Mouse (Mus musculus): ENCODE measurements around the gene Capsl. TPM values are rescaled to one million over a fixed set of nuclear protein-coding genes. Genes with fewer than 3 reads are reported as not detected.

Capsl gene
- total RNA-seq (2021): 1 to 10 TPM; 1.8 to 2.1 TPM

- intact Hi-C loops (cut with DNase I): no loop called here
- peak; percentile 45 to 62 for DNase-seq (ENCODE audit: low spot score in 2 of 2)
These were observed at the start of gene Capsl for GRCm38 (mm10) chr15:9435534-9436180. Gene Capsl, plus strand, starts transcription at chr15:9436028.

DNA sequence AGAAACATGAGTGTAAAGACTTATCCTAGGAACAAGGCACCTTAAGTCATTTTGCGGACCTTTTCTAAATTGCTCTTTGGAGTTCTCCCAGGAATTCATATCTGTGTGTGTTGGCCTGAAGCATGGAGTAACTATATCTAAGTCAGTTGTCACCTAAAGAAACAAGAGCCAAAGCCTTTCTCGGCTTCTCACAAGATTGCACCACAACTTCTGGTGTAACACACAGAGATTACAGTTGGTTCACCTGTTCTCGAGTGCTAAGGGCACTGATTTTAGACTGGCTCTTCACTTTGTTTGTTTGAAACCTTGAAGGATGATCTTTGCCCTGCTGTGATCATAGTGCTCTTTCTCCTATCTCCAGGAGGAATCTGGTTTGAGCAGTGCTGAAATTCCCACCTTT, 26.4 kb upstream of the Capsl start:
- intact Hi-C loops (cut with DNase I): no loop called here
- DNase-seq (ENCODE audit: low spot score in 2 of 2): no peak

DNA sequence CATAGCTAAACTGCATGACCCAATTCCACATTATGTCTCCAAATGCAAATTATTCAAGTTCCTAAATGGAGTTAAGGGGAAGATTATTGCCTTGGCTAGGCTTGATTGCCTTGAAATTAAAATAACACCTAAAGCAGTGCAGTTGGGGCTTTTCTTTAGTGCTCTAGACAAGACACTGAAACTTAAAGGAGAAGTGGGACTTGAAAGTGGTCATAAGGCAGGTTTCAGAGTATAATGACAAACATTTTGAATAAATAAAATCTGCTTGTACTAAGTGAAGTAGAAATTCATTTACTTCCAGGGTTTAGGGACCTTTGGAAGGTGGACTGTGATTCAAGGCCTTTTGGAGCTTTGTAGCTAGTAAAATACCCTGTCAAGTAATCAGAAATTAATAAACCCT, 14.7 kb upstream of the Capsl start:
- intact Hi-C loops (cut with DNase I): no loop called here
- DNase-seq (ENCODE audit: low spot score in 2 of 2): no peak

DNA sequence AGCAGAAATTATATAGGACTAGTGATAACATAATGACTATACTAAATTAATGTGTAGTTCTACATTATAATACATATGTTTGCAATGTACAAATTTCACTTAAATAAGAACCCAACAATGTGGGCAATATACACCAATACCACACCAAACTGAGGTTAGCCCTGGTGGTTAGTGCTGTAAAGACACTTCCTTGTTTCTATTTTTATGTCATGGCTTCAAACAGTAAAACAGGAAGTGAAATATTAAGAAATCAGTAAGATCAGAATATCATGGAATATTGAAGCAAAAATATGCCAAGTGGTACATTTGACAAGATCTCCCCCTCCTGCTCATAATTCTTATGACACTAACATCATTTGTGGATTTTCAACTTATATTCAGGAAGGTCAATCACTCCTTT, 8.0 kb upstream of the Capsl start:
- DNase-seq (ENCODE audit: low spot score in 2 of 2): no peak
- intact Hi-C loops (cut with DNase I): no loop called here

DNA sequence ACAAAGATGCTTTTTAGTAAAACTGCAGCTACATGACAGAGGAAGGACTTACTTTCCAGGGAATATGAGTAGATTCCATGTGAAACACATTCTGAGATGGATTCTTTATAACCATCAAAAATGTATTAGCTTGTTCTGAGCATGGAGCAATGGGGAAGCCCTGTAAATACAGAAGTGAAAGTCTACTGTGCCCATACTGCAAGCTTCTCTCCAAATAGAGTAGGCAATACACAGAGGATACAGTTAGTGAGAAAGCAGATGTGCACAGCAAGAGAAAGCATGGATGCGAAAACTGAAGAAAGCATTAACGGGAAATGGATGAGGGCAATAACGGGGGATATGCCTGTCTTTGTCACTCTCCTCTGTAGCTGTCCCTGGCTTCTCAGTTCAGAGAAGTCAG, 6.0 kb upstream of the Capsl start:
- intact Hi-C loops (cut with DNase I): no loop called here
- no peak for DNase-seq (ENCODE audit: low spot score in 2 of 2)

- intact Hi-C loops (cut with DNase I): loop anchor here (5.0 to 10.0 kb wide), 4 partner anchors 153 to 1443 kb away; partner anchors contain the start of gene Spef2
These were observed 16.2 kb downstream of the Capsl start for GRCm38 (mm10) chr15:9451999-9452398.

DNA sequence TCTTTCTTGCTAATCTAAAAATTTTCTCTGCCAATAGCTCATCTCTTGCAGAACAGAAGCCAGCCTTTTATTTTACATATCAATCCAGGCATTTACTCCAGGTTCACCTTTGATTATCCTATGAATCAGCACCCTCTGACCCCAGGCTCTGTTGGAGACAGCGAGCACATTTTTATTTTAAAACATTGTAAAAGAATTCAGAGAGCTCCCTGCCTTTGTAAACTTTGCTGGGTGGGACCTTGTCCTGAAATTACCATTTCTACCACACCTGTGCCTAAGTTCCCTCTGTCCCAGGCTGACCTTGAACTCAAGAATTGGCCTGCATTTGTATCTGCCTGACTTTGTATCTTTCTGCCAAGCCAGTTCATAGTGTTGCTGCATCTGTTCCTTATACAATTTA, 17.0 kb downstream of the Capsl start:
- DNase-seq (ENCODE audit: low spot score in 2 of 2): no peak
- intact Hi-C loops (cut with DNase I): loop anchor here (5.0 to 10.0 kb wide), 4 partner anchors 152 to 1442 kb away; partner anchors contain the start of gene Spef2

More at GRCm38 (mm10) chr15:9451999-9452398, 16.2 kb downstream of the Capsl start:
- DNase-seq (ENCODE audit: low spot score in 2 of 2): no peak

DNA sequence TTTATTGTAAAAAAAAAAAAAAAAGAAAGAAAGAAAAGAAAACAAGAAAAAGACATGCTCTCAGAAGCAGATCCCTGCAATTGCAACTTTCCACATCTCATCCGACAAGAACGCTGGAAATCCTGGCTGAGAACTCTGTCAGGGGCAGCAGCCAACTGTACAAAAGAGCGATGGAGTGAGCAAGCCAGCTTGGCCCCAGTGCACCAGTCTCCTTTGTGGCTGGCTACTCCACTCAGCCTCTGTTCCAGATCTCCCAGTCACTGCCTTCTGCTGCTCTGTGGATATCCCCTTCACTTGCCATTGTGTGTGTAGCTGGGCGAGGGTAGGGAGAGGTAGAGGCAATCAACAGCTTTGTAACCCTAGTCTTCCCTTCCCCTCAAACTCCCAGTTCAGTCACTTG, 18.4 kb downstream of the Capsl start:
- intact Hi-C loops (cut with DNase I): loop anchor here (2.0 to 10.0 kb wide), 5 partner anchors 151 to 1441 kb away; partner anchors contain the start of gene Spef2
- DNase-seq (ENCODE audit: low spot score in 2 of 2): no peak

GRCm38 (mm10) chr15:9455241-9455640, 19.4 kb downstream of the Capsl start:
- intact Hi-C loops (cut with DNase I): loop anchor here (2.0 to 10.0 kb wide), 4 partner anchors 150 to 1440 kb away; no protein-coding TSS in a partner anchor
- peak; percentile 13 to 26 for DNase-seq (ENCODE audit: low spot score in 2 of 2)

GRCm38 (mm10) chr15:9463521-9464027, 27.7 kb downstream of the Capsl start:
- no peak for DNase-seq (ENCODE audit: low spot score in 2 of 2)
- intact Hi-C loops (cut with DNase I): no loop called here

- no peak for DNase-seq (ENCODE audit: low spot score in 2 of 2)
- intact Hi-C loops (cut with DNase I): no loop called here
These were observed 28.2 kb downstream of the Capsl start for GRCm38 (mm10) chr15:9464039-9464438.

GRCm38 (mm10) chr15:9471053-9471685, 35.3 kb downstream of the Capsl start:
- intact Hi-C loops (cut with DNase I): no loop called here
- DNase-seq (ENCODE audit: low spot score in 2 of 2): no peak

- no peak for DNase-seq (ENCODE audit: low spot score in 2 of 2)
- intact Hi-C loops (cut with DNase I): no loop called here
These were observed 36.3 kb downstream of the Capsl start for GRCm38 (mm10) chr15:9472167-9472566.

DNA sequence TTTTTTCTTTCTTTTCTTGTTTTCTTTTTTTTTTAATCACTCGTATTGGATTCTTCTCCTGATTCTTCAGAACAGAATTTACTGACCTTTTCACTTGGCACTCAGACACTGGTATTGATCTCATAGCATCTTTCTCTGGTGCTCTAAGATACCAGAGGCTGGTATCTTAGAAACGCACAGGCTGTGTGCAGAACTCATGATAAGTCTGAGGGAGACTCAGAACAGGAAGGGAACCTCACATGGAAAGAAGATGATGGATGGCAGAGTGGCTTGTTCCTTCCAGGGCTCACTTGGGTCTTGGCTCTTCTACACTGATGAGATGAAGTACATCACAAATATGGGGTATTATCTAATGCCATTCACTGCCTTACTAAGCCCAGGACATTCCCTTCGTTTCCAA, 36.8 kb downstream of the Capsl start:
- DNase-seq (ENCODE audit: low spot score in 2 of 2): no peak
- intact Hi-C loops (cut with DNase I): no loop called here

- intact Hi-C loops (cut with DNase I): no loop called here
- no peak for DNase-seq (ENCODE audit: low spot score in 2 of 2)
These were observed 37.4 kb downstream of the Capsl start for GRCm38 (mm10) chr15:9473188-9473587.

DNA sequence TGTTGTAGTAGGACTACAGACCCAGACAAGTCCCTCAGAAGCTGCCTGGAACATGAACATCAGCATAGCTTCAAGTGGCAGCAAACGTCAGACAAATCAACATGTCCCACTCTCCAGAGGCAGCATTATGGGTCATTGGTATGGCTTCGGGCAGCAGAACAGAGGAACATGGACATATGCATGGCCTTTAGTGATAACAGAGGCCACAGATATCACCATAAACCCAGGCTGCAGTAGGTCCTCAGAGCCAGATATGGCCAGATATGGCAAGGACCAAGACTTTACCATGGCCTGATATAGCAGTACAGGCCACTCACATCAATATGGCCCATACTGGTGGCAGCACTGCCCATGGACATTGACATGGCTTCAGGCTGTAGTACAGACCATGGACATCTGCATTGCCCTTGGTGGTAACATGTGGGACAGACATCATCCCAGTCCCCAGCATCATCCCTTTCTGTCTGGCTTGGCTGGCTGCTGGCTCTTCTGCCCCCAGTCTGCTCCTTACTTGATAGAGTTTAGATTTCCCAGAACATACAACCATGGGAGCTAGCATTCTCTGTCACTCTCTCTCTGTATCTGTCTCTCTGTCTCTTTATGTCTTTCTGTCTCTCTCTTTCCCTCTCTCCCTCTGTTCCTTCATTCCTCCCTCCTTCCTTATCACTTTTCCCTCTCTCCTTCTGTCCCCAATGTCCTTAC, 53.7 kb downstream of the Capsl start:
- intact Hi-C loops (cut with DNase I): no loop called here
- DNase-seq (ENCODE audit: low spot score in 2 of 2): no peak

DNA sequence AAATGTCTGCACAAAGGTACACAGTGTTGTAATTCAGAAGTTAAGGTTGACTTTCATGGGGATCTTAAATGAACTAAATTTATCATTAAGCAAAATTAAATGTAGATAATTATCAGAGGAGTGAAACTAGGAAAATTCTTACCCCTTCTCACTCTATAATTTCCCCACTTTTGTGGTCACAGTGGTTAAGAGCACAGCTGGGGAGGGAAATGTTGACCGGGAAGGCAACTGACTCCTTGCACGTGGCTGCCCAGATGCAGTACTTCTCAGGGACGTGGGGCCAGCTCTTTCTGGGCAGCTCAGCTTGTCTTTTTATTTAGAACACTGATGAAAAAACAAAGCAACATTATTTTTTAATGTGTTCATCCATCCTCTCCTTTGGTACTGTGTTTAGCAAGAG, 56.2 kb downstream of the Capsl start:
- DNase-seq (ENCODE audit: low spot score in 2 of 2): no peak
- intact Hi-C loops (cut with DNase I): no loop called here

Measured in left cerebral cortex, postnatal 36 days (tissue).